Mouse (Mus musculus) heart, adult 2 months (tissue): ENCODE measurements around the gene Rpl22.

ENCODE experiments used
- CTCF ChIP-seq: fragments of 200-600 bp; IDR thresholded peaks from 2 replicates; pipeline ENCODE4 v1.8.1; 2022; ENCODE audit warnings: antibody characterized with exemption, mild to moderate bottlenecking, moderate library complexity
- POLR2A ChIP-seq: fragments of 200-500 bp; IDR thresholded peaks from 2 replicates; pipeline ENCODE4 v1.6.1; 2011; ENCODE audit warnings: mild to moderate bottlenecking, low read depth, low read length, control low read depth; ENCODE audit not compliant: insufficient read depth

- TF ChIP-seq CTCF (no peak), POLR2A (no peak)
Observed at GRCm38 (mm10) chr4:152362180-152362579, 36.6 kb downstream of the Rpl22 start.
